Mouse (Mus musculus): ENCODE data around the gene Nectin3.

GRCm38 (mm10) chr16:46384279-46384678, 114.0 kb downstream of the Nectin3 start:
- no peak for TF ChIP-seq CTCF (IDR thresholded peaks at IDR 0.05; ENCODE audit: extremely low read depth, insufficient read depth, low read length)
- no peak for TF ChIP-seq POLR2A (IDR thresholded peaks at IDR 0.05; ENCODE audit: extremely low read depth, insufficient read depth, low read length)
